Mouse (Mus musculus) spleen, adult 2 months (tissue): ENCODE results near the gene Sh3bgr.

Source experiments
- CTCF ChIP-seq: fragments of 200-500 bp; IDR thresholded peaks from 2 replicates; pipeline ENCODE4 v1.5.1; 2011; ENCODE audit warnings: mild to moderate bottlenecking, inconsistent platforms; ENCODE audit not compliant: insufficient read depth, insufficient read length, insufficient replicate concordance; ENCODE audit errors: extremely low read depth
- POLR2A ChIP-seq: fragments of 200-500 bp; IDR thresholded peaks from 2 replicates; pipeline ENCODE4 v1.6.1; 2011; ENCODE audit warnings: low read depth, low read length, inconsistent platforms

DNA sequence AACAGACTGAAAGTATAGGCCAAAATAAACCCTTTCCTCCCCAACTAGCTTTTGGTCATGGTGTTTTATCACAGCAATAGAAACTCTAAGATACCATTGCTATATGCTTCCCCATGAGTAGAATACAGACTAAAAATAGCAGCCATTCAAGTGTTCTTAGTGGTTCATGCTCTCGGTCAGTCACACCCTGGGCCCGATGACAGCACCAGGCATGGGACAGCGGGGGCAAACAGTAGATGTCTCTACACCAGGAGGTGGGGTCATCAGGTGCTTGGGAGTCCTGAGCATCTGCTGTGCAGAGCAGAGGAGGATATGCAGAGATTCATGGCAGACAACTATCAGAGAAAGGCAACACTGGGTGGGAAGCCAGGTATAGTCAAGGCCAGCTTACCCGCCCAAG lies 12.8 kb downstream of the Sh3bgr start:
- no peak for TF ChIP-seq CTCF
- TF ChIP-seq POLR2A = no peak
